Mouse (Mus musculus) lung, embryonic 14.5 days (tissue): Measurements from ENCODE around the gene Atg10. TPM values are rescaled to one million over a fixed set of nuclear protein-coding genes. Genes with fewer than 3 reads are reported as not detected.

ENCODE experiments used
- ATAC-seq: fragments of 200-750 bp; cut with Nextera tagmentation; 2 replicates; pipeline ENCODE4 v1.8.0; 2017; ENCODE audit warnings: mild to moderate bottlenecking, moderate TSS enrichment, moderate library complexity; ENCODE audit not compliant: insufficient read depth
- DNase-seq: peaks from one replicate; pipeline ENCODE4 v3.0.0-alpha.2; 2015
- H3K27ac ChIP-seq: fragments of 300-500 bp; sonication (generic); 2 replicates; pipeline ENCODE4 v1.5.1; 2014; ENCODE audit warnings: low read depth, mild to moderate bottlenecking, moderate library complexity
- H3K27me3 ChIP-seq: fragments of 300-500 bp; sonication (generic); 2 replicates; pipeline ENCODE4 v1.6.1; 2014; ENCODE audit warnings: low read length, control low read depth; ENCODE audit not compliant: insufficient read depth
- H3K36me3 ChIP-seq: fragments of 300-500 bp; sonication (generic); 2 replicates; pipeline ENCODE4 v1.6.1; 2014; ENCODE audit warnings: control low read depth; ENCODE audit not compliant: insufficient read depth
- H3K4me1 ChIP-seq: fragments of 300-500 bp; sonication (generic); 2 replicates; pipeline ENCODE4 v1.6.1; 2014; ENCODE audit warnings: antibody characterized with exemption, control low read depth; ENCODE audit not compliant: insufficient read depth
- H3K4me2 ChIP-seq: fragments of 300-500 bp; sonication (generic); 2 replicates; pipeline ENCODE4 v1.6.1; 2014; ENCODE audit warnings: mild to moderate bottlenecking
- H3K4me3 ChIP-seq: fragments of 300-500 bp; sonication (generic); 2 replicates; pipeline ENCODE4 v1.5.1; 2014; ENCODE audit warnings: low read depth, low read length
- H3K9ac ChIP-seq: fragments of 300-500 bp; sonication (generic); 2 replicates; pipeline ENCODE4 v1.6.1; 2014
- H3K9me3 ChIP-seq: fragments of 300-500 bp; sonication (generic); 2 replicates; pipeline ENCODE4 v1.6.1; 2016; ENCODE audit warnings: low read depth, low read length, control low read depth
- CTCF ChIP-seq: IDR thresholded peaks from 2 replicates; pipeline ENCODE4 v1.5.1; 2016; ENCODE audit warnings: antibody characterized with exemption, low read depth
- WGBS: fragments of 180-500 bp; shearing (Covaris S2); extraction: QIAGEN DNeasy Blood & Tissue Kit; methylation state at CpG from one replicate; pipeline ENCODE4 v1.1.7; 2014; 5-methylcytosine and 5-hydroxymethylcytosine counted together
- polyA plus RNA-seq: library from polyadenylated mRNA; unstranded; fragments of >200 nt; fragmentation: Nextera tagmentation; extraction: Ambion mirVana; gene quantifications from 2 replicates; pipeline ENCODE4 v1.2.1, GENCODE M21; 2014

Gene Atg10
- polyA plus RNA-seq, 1 experiment from 2014 or later: 13.4 TPM

GRCm38 (mm10) chr13:91175347-91175746 lies 48.4 kb downstream of the Atg10 start:
- DNase-seq: no peak
- Histone ChIP-seq H3K9me3 (no peaks in the 10 kb centered on the region), H3K4me3 (no peak overlapping the region), H3K4me2 (no peak overlapping the region), H3K27me3 (no peaks in the 10 kb centered on the region), H3K36me3 (no peaks in the 10 kb centered on the region), H3K9ac (no peak overlapping the region), H3K27ac (no peak overlapping the region), H3K4me1 (no peaks in the 10 kb centered on the region)
- ATAC-seq: no peak
- TF ChIP-seq CTCF: no peak
- 62% methylated on average over 3 of the region's 3 CpGs for WGBS

GRCm38 (mm10) chr13:91171766-91172491 lies 51.8 kb downstream of the Atg10 start:
- no peak for TF ChIP-seq CTCF
- ATAC-seq (no peak), DNase-seq (no peak)
- Histone ChIP-seq H3K9ac (no peak overlapping the region), H3K27ac (no peak overlapping the region), H3K4me1 (no peaks in the 10 kb centered on the region), H3K36me3 (no peaks in the 10 kb centered on the region), H3K27me3 (no peaks in the 10 kb centered on the region), H3K9me3 (no peaks in the 10 kb centered on the region), H3K4me2 (no peak overlapping the region), H3K4me3 (no peak overlapping the region)
- 78% methylated on average over 14 of the region's 15 CpGs for whole genome bisulfite sequencing

GRCm38 (mm10) chr13:91171205-91171604 lies 52.6 kb downstream of the Atg10 start:
- Histone ChIP-seq H3K4me2 (no peak overlapping the region), H3K27me3 (no peaks in the 10 kb centered on the region), H3K4me3 (no peak overlapping the region), H3K9ac (no peak overlapping the region), H3K9me3 (no peaks in the 10 kb centered on the region), H3K27ac (no peak overlapping the region), H3K4me1 (no peaks in the 10 kb centered on the region), H3K36me3 (no peaks in the 10 kb centered on the region)
- ATAC-seq (no peak), DNase-seq (no peak)
- 76% methylated on average over 5 of the region's 5 CpGs for WGBS
- TF ChIP-seq CTCF: no peak

GRCm38 (mm10) chr13:91169529-91170319 lies 54.0 kb downstream of the Atg10 start:
- no peak for ATAC-seq
- Histone ChIP-seq H3K27ac (no peak overlapping the region), H3K9me3 (no peaks in the 10 kb centered on the region), H3K36me3 (no peaks in the 10 kb centered on the region), H3K9ac (no peak overlapping the region), H3K4me2 (no peak overlapping the region), H3K4me1 (no peaks in the 10 kb centered on the region), H3K4me3 (no peak overlapping the region), H3K27me3 (no peaks in the 10 kb centered on the region)
- no peak for TF ChIP-seq CTCF
- DNase-seq: no peak
- WGBS: 74% methylated on average over 17 of the region's 17 CpGs

GRCm38 (mm10) chr13:91168486-91168885 lies 55.3 kb downstream of the Atg10 start:
- H3K9ac ChIP-seq: no peak overlapping the region
- no peaks in the 10 kb centered on the region for H3K4me1 ChIP-seq
- TF ChIP-seq CTCF: no peak
- no peaks in the 10 kb centered on the region for H3K9me3 ChIP-seq
- H3K36me3 ChIP-seq: no peaks in the 10 kb centered on the region
- no peak overlapping the region for H3K27ac ChIP-seq
- H3K4me2 ChIP-seq: no peak overlapping the region
- 58% methylated on average over 4 of the region's 4 CpGs for WGBS
- H3K4me3 ChIP-seq: no peak overlapping the region
- DNase-seq (peak; percentile 76), ATAC-seq (peak; percentile 75; the same call in 1 of the 2 replicates)
- no peaks in the 10 kb centered on the region for H3K27me3 ChIP-seq

GRCm38 (mm10) chr13:91167561-91167960 lies 56.2 kb downstream of the Atg10 start:
- no peak overlapping the region for H3K27ac ChIP-seq
- no peak overlapping the region for H3K4me2 ChIP-seq
- no peaks in the 10 kb centered on the region for H3K27me3 ChIP-seq
- H3K9me3 ChIP-seq: no peaks in the 10 kb centered on the region
- ATAC-seq (no peak), DNase-seq (no peak)
- no peak for TF ChIP-seq CTCF
- H3K4me3 ChIP-seq: no peak overlapping the region
- 0 out of 2 replicates have a peak, but pooled peaks cover 3% of the 10 kb centered on the region for H3K4me1 ChIP-seq
- H3K9ac ChIP-seq: no peak overlapping the region
- no peaks in the 10 kb centered on the region for H3K36me3 ChIP-seq
- WGBS: 73% methylated on average over 5 of the region's 5 CpGs

GRCm38 (mm10) chr13:91166286-91166685 lies 57.5 kb downstream of the Atg10 start:
- Histone ChIP-seq H3K36me3 (no peaks in the 10 kb centered on the region), H3K27me3 (no peaks in the 10 kb centered on the region), H3K27ac (no peak overlapping the region), H3K4me1 (0 out of 2 replicates have a peak, but pooled peaks cover 3% of the 10 kb centered on the region), H3K4me3 (no peak overlapping the region), H3K9me3 (no peaks in the 10 kb centered on the region), H3K4me2 (no peak overlapping the region), H3K9ac (no peak overlapping the region)
- TF ChIP-seq CTCF: no peak
- DNase-seq (peak; percentile 49), ATAC-seq (no peak)
- WGBS: 56% methylated on average over 7 of the region's 7 CpGs
